Mouse (Mus musculus): ENCODE measurements around the gene Smg6.

Gene Smg6

GRCm38 (mm10) chr11:75045822-75046221 is 120.2 kb downstream of the Smg6 start:
- DNase-seq (ENCODE audit: extremely low spot score, low read depth, low spot score), result no peak

GRCm38 (mm10) chr11:75046638-75047037 is 121.0 kb downstream of the Smg6 start:
- no peak for DNase-seq (ENCODE audit: extremely low spot score, low read depth, low spot score)

- DNase-seq (ENCODE audit: extremely low spot score, low read depth, low spot score), result no peak
Measured at GRCm38 (mm10) chr11:75047066-75047465, 121.4 kb downstream of the Smg6 start.

GRCm38 (mm10) chr11:75047736-75048407 is 122.2 kb downstream of the Smg6 start:
- DNase-seq (ENCODE audit: extremely low spot score, low read depth, low spot score), result no peak

GRCm38 (mm10) chr11:75049146-75049545 is 123.5 kb downstream of the Smg6 start:
- DNase-seq (ENCODE audit: extremely low spot score, low read depth, low spot score), result no peak

DNA sequence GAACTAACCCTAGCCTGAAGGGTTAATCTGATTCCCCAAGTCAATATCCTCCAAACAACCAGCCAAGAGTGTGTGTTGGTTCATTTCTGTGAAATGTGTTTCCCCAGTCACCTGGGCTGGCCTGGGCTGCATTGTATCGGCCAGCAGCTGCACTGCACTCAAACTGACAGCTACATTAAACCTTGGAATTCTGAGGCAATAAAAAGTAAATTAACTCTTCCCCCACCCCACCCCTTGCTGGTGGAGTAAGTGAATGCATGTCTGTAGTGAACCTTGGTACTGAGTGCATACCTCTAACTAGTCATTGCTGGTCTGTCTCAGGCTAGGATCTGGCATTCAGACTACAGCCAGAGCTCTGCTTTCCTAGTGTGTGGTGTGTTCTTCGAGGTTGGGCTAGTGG is 124.2 kb downstream of the Smg6 start:
- DNase-seq (ENCODE audit: extremely low spot score, low read depth, low spot score), result no peak

DNA sequence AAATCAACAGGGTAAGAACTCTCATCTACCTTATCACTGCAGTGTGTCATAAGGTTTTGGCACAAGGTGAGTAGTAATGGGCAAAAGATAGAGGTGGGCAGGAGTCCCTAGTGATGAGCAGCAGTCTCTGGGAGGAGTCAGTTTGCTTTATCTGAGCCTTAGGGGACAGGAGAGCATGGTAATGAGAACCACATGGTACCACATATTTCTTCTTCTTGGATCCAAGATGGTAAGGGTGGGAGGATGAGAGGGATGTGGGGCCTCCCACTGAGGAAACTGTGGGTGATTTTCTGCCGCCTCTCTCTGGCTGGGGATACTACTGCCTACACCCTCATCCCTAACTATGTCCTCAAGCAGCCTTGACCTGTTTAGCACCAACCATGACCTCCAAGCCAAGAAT is 125.6 kb downstream of the Smg6 start:
- no peak for DNase-seq (ENCODE audit: extremely low spot score, low read depth, low spot score)

- no peak for DNase-seq (ENCODE audit: extremely low spot score, low read depth, low spot score)
Measured at GRCm38 (mm10) chr11:75051712-75052550, 126.3 kb downstream of the Smg6 start.

GRCm38 (mm10) chr11:75053020-75053419 is 127.4 kb downstream of the Smg6 start:
- no peak for DNase-seq (ENCODE audit: extremely low spot score, low read depth, low spot score)

DNA sequence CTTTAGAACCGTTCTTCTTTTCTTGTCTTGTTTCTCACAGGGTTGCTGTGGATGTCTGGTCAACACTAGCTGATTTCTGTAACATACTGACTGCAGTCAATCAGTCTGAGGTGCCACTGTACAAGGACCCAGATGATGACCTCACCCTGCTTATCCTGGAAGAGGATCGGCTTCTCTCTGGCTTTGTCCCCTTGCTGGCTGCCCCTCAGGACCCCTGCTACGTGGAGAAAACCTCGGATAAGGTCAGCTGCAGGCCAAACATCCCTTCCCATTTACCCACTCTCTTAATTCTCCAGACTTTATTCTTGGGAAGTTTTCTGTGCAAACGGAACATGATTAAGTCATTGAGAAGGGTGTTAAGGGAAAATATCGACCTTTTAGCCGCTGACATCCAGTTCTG is 128.1 kb downstream of the Smg6 start:
- no peak for DNase-seq (ENCODE audit: extremely low spot score, low read depth, low spot score)

GRCm38 (mm10) chr11:75054184-75054877 is 128.7 kb downstream of the Smg6 start:
- DNase-seq (ENCODE audit: extremely low spot score, low read depth, low spot score), result no peak

DNA sequence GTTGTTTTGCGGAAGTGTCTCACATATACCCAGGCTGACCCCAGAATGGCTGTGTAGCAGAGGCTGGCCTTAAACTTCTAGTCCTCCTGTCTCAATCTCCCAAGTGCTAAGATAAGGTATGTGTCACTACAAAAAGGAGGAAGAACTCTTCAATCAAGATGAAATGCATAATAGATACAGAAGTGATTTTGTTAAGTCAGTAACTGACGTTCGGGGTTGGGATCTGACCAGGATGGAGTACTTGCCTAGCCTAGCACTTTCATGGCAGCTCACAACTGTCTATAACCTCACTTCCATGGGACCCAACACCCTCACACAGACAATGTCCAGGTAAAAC is 129.2 kb downstream of the Smg6 start:
- no peak for DNase-seq (ENCODE audit: extremely low spot score, low read depth, low spot score)

DNA sequence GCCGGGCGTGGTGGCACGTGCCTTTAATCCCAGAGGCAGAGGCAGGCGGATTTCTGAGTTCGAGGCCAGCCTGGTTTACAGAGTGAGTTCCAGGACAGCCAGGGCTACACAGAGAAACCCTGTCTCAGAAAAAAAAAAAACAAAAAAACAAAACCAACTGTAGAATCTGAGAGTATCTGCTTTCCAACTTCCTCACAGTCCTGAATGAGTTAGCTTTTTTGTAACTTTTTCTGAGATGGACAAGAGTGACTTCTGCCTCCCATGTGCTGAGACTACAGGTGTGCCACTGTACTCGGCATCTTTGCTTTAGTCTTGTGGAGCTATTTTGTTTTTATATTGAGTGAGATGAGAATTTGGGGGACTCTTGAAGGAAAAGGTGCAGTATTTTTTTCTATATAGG is 137.0 kb downstream of the Smg6 start:
- no peak for DNase-seq (ENCODE audit: extremely low spot score, low read depth, low spot score)

DNA sequence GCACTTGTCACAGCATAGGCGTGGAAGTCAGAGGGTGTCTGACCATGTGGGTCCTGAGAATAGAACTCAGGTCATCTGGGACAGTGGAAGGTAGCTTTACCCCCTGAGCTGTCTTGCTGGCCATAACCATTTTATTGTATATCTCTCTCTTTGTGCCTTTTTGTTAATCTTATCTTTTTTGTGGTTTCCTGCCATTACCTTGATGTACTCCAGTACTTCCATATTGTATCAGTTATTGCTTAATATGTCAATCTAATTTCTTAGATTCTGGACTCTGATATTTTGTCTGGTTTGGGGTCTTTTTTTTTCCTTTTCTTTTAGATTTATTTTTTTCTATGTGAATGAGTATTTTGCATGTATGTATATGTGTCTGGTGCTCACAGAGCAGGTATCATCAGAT is 138.6 kb downstream of the Smg6 start:
- no peak for DNase-seq (ENCODE audit: extremely low spot score, low read depth, low spot score)

- DNase-seq (ENCODE audit: extremely low spot score, low read depth, low spot score), result no peak
Measured at GRCm38 (mm10) chr11:75071352-75071751, 145.7 kb downstream of the Smg6 start.

DNA sequence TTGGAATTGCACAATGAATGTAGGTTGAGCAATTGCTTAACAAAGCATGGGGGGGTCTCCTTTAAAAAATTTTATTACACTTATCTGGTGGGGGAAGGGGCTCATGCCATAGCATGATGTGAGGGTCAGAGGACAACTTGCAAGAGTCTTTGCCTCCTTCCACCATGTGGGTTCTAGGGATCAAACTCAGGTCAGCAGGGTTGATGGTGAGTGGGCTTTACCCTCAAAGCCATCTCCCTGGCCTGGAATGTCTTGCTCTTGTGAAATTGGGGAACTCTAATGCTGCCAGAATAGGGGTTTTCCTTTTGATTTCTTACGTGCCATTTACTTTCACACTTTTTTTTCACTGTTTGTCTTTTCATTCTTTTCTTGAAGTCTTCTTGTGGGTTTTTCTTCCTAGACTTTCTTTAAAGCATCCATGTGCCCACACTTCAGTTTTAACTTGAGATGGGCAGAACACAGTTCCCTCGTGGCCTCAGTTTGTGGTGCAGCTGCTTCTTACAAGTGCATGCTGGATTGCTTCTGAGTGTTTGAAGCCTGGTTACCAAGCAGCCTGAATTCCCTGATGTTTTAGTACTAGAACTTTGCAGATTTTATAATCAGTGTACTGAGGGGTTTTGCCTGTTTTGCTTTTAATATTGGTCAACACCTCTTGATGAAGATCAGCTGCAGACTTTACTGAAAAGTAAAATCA is 147.5 kb downstream of the Smg6 start:
- no peak for DNase-seq (ENCODE audit: extremely low spot score, low read depth, low spot score)

DNA sequence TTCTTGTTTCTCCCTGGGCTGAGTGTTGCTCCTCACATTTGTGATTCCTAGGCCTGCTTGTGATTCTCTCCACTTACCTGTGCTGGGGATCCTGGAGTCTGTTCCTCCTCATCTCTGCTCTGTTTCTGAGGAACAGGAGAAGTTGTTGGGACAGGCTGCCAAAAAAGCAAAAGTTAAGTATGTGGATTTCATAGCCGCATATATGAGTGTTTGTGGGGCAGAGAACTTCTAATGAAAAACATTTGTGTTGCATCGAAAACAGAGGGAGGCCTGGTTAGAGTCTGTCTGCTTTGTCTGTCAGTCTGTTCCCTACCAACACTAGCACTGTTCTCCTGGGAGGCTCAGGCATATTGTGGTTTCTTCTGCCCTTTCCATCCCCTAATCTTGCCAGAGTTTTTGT is 148.1 kb downstream of the Smg6 start:
- DNase-seq (ENCODE audit: extremely low spot score, low read depth, low spot score), result no peak

- DNase-seq (ENCODE audit: extremely low spot score, low read depth, low spot score), result peak; percentile 47
Measured at GRCm38 (mm10) chr11:75074543-75074942, 148.9 kb downstream of the Smg6 start.

DNA sequence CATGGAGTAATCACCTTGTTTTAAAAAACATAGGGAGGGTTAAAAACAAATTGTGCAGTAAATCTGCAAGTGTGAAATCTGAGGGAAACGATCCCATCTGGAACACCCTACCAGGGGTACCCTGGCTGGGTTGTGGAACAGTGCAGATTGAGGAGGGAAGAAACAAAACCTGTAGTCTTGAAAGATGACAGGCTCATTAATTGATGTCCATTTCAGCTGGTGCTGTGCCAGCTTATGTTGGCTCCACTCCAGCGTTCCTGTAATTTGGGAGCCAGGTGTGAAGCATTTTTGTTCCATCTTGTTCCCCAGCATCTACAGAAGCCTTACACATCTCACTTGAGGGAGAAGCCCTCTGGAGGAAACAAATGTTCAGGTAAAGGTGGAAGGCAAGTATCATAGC is 153.0 kb downstream of the Smg6 start:
- no peak for DNase-seq (ENCODE audit: extremely low spot score, low read depth, low spot score)

- no peak for DNase-seq (ENCODE audit: extremely low spot score, low read depth, low spot score)
Measured at GRCm38 (mm10) chr11:75083031-75083430, 157.4 kb downstream of the Smg6 start.

- no peak for DNase-seq (ENCODE audit: extremely low spot score, low read depth, low spot score)
Measured at GRCm38 (mm10) chr11:75092159-75092558, 166.5 kb downstream of the Smg6 start.

All from hindlimb bud, embryonic 11.5 days (tissue).